Mouse (Mus musculus): ENCODE results near the gene Stk38l.
A peak's percentile ranks its signal among the peaks of the same experiment; 100 is the strongest.

The Stk38l gene

GRCm38 (mm10) chr6:146724581-146725383, at the start of gene Stk38l:
TSS of gene Stk38l (plus strand) at chr6:146724995.
- peak; percentile 95 for DNase-seq

- no peak for DNase-seq
Measured at GRCm38 (mm10) chr6:146676904-146677303, 47.9 kb upstream of the Stk38l start.

GRCm38 (mm10) chr6:146678136-146679070, 46.4 kb upstream of the Stk38l start:
- no peak for DNase-seq

GRCm38 (mm10) chr6:146683881-146684280, 40.9 kb upstream of the Stk38l start:
- no peak for DNase-seq

GRCm38 (mm10) chr6:146685781-146686308, 39.0 kb upstream of the Stk38l start:
- DNase-seq, result no peak

GRCm38 (mm10) chr6:146686463-146687196, 38.2 kb upstream of the Stk38l start:
- no peak for DNase-seq

- DNase-seq, result no peak
Measured at GRCm38 (mm10) chr6:146688010-146688409, 36.8 kb upstream of the Stk38l start.

- DNase-seq, result no peak
Measured at GRCm38 (mm10) chr6:146688861-146689260, 35.9 kb upstream of the Stk38l start.

GRCm38 (mm10) chr6:146697767-146698166, 27.0 kb upstream of the Stk38l start:
- no peak for DNase-seq

GRCm38 (mm10) chr6:146698376-146698775, 26.4 kb upstream of the Stk38l start:
- no peak for DNase-seq

- DNase-seq, result no peak
Measured at GRCm38 (mm10) chr6:146700461-146700860, 24.3 kb upstream of the Stk38l start.

- DNase-seq, result no peak
Measured at GRCm38 (mm10) chr6:146702126-146702881, 22.5 kb upstream of the Stk38l start.

GRCm38 (mm10) chr6:146703351-146703750, 21.4 kb upstream of the Stk38l start:
- DNase-seq, result no peak

- no peak for DNase-seq
Measured at GRCm38 (mm10) chr6:146705631-146706030, 19.2 kb upstream of the Stk38l start.

- DNase-seq, result no peak
Measured at GRCm38 (mm10) chr6:146719606-146720005, 5.2 kb upstream of the Stk38l start.

GRCm38 (mm10) chr6:146723805-146724204, 990 bp upstream of the Stk38l start:
- no peak for DNase-seq

- no peak for DNase-seq
Measured at GRCm38 (mm10) chr6:146725384-146725791, 593 bp downstream of the Stk38l start.

- DNase-seq, result no peak
Measured at GRCm38 (mm10) chr6:146731031-146731430, 6.2 kb downstream of the Stk38l start.

GRCm38 (mm10) chr6:146731692-146732091, 6.9 kb downstream of the Stk38l start:
- DNase-seq, result no peak

GRCm38 (mm10) chr6:146732232-146732631, 7.4 kb downstream of the Stk38l start:
- DNase-seq, result no peak

GRCm38 (mm10) chr6:146732676-146733075, 7.9 kb downstream of the Stk38l start:
- no peak for DNase-seq

GRCm38 (mm10) chr6:146733554-146733953, 8.8 kb downstream of the Stk38l start:
- DNase-seq, result no peak
